Mouse (Mus musculus): ENCODE measurements around the gene Acrbp. TPM values are rescaled to one million over a fixed set of nuclear protein-coding genes. Genes with fewer than 3 reads are reported as not detected.
"Not testable (repeated sequence)": the region's sequence is repeated elsewhere in the genome, so short reads cannot be mapped to it uniquely, and the experiment has no call there.

Acrbp gene
- 10 to 100 TPM in 1 of 2 experiments, 1 to 10 TPM in 1; 8.4 to 12.3 TPM for total RNA-seq (2021)

DNA sequence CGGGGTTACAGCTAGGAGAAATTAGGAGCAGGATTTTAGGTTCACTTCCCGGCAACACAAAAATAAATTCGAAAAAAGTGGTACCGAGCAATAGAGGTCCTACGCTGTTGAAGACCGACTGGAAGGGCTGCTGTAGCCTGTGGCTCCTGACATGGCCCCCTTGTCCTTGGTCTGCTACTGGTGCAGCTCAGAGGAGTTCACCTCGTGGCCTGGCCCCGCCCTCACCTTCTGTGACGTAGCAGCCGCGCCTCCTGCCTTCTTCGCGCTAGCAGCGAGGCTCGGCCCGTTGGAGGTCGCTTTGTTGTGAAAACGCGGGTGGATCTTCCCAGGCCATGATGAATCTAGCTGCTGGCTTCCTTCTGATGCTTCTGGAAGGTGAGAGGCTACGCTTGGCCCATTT, at the start of gene Acrbp:
Gene Acrbp, plus strand, starts transcription at position 12 of the 400 bp plus-strand sequence.
- intact Hi-C loops (cut with DNase I) = loop anchor here (5.0 kb wide), 1 partner anchor 223 kb away; no protein-coding TSS in a partner anchor

DNA sequence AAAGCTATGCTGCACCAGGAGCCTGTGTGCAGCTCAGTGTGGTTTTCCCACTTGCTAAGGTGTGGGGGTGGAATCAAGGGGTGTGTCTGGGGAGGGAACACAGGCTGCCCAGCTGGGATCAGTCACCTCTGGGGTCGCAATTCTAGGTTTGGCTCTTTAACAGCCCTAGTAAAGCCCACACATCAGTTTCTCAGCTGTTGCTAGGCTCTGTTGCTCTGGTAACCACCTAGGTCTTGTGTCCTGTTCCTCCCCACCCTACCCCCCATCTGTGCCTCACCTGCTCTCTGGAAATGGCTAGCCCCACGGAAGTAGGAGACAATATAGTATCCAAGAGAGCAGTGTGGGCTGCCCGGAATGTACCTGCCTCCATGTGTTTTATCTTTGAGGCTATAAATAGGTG, 45.8 kb upstream of the Acrbp start:
- peak in 1 of 2 experiments; percentile 31 for DNase-seq (ENCODE audit: low spot score in 2 of 2)
- intact Hi-C loops (cut with DNase I) = loop anchor here (10.0 kb wide), 1 partner anchor 81 kb away; no protein-coding TSS in a partner anchor

More for the DNA sequence above, at the start of gene Acrbp:
- no peak for DNase-seq (ENCODE audit: low spot score in 2 of 2)

DNA sequence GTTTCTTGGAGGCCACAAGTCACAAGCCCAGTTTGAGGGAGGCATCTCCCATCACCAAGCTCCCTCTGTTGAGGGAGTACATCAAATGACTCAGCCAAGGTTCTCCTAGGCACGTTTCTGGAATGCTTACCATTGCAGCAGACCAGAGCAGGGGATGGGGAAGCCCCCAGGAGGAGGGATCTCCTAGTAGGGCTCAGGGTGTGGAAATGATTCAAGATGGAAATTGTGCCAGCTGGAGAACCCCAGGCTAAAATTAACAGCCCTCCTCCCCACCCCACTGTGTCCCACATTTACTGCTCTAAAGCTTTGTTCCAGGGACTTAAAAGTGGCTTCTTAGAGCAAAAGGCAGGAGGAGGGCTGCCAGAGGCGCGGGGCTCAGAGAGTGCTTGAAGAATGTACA, 44.4 kb upstream of the Acrbp start:
- intact Hi-C loops (cut with DNase I) = loop anchor here (5.0 to 10.0 kb wide), 4 partner anchors 73 to 293 kb away; partner anchors contain the start of genes Emg1, Mlf2 and Phb2
- DNase-seq (ENCODE audit: low spot score in 2 of 2) = peak in 1 of 2 experiments; percentile 70

DNA sequence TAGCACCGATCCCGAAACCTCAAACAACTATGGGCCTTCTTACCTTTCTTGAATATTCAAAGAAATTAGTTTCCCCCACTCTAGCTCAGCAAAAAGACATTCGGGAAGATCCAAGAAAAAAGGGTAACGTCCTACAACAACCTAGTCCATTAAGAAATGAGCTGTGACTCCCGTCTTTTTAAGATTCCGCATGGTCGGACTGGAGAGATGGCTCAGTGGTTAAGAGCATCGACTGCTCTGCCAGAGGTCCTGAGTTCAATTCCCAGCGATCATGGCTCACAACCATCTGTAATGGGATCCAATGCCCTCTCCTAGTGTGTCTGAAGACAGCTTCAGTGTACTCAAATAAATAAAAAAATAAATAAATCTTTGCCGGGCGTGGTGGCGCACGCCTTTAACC, 41.4 kb upstream of the Acrbp start:
- DNase-seq (ENCODE audit: low spot score in 2 of 2) = no peak
- intact Hi-C loops (cut with DNase I) = loop anchor here (5.0 to 10.0 kb wide), 4 partner anchors 76 to 296 kb away; partner anchors contain the start of genes Emg1, Mlf2 and Phb2

DNA sequence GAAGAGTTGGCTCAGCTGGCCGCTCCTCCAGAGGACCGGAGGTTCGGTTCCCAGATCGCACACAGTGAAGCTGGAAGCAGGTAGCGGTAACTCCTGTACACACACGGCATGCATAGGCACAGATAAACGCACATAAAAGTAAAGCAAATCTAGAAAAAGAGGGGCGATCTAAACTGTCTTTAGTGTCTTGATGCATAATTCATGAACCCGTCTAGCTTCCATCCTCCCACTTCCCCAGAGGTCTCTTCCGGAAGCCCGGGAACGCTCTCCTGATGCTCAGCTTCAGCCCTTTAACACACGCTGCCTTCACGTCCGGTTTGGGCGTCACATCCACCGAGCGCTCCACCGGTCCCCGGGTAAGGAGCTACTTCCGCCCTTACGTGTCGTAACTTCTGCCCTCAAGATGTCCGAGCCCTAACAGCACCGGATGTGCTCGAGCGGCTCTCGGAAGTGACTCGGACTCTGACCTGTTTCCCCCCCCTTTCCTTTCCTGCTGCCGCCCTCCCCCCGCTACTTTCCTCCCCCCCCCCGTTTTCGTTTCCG, 40.8 kb upstream of the Acrbp start:
- peak; percentile 99 to 100 for DNase-seq (ENCODE audit: low spot score in 2 of 2)
- intact Hi-C loops (cut with DNase I) = loop anchor here (1.0 to 10.0 kb wide), 5 partner anchors 31 to 296 kb away; partner anchors contain the start of genes Emg1, Ing4, Mlf2 and Phb2

DNA sequence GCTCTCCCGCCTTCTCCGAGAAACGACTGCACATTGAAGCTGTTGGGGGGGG, 40.5 kb upstream of the Acrbp start, which contains the start of gene Zfp384:
Gene Zfp384, plus strand, starts transcription at position 17 of the 52 bp plus-strand sequence.
- intact Hi-C loops (cut with DNase I) = loop anchor here (1.0 to 10.0 kb wide), 5 partner anchors 30 to 297 kb away; partner anchors contain the start of genes Emg1, Ing4, Mlf2 and Phb2
- DNase-seq (ENCODE audit: low spot score in 2 of 2) = no peak

DNA sequence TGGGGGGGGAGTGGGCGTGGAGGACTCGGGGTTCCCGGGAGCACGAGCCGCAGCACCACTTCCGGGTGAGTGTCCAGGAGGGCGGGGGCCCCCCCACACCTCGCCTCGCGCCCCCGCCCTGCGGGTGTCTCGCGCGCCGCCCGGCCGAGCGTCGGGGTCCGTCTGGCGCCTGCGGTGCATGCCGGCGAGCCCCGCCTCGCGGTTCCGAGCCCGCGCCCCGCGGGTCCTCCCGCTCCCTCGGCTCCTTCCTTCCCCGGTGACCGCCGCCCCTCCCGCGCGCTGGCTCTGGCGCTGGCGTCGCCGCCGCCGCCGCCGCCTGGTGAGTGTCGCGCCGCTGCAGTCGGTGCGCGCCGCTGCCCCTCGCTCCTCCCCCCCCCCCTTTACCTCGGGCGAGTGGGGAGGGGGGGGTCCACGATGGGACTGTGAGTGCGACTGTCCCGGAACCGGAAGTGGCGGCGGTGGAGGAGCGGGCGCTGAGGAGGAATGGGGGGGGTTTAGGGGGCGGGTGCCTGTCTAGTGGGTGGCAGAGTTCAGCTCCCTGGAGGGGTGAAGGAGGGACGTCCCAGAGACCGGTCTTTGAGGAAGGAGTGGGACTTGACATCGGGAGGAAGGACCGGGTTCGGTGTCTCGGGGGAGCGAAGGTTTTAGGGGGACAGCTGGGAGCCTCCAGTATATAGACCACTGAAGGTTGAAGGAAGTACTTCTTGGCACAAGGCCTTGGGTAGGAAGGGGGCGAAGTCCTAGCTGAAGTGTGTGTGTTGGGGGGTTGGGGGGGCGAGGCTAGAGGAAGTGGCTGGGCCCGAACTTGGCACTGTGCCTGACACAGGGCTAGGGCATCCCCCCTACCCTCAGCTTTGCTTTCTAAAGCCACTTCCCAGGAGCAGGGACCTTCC, 40.1 kb upstream of the Acrbp start:
- intact Hi-C loops (cut with DNase I) = loop anchor here (1.0 to 10.0 kb wide), 5 partner anchors 30 to 297 kb away; partner anchors contain the start of genes Emg1, Ing4, Mlf2 and Phb2
- peak; percentile 73 to 75 for DNase-seq (ENCODE audit: low spot score in 2 of 2)

DNA sequence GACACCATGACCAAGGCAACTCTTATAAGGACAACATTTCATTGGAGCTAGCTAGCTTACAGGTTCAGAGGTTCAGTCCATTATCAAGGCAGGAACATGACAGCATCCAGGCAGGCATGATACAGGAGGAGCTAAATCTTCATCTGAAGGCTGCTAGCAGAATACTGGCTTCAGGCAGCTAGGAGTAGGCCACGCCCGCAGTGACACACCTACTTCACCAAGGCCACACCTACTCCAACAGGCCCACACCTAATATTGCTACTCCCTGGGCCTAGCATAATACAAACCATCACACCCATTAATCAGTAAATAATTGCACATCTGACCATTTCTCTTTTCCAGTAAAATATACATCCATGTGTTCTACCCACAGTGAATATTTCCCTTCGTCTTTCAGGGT, 31.8 kb upstream of the Acrbp start:
- intact Hi-C loops (cut with DNase I) = no loop called here
- DNase-seq (ENCODE audit: low spot score in 2 of 2) = no peak

DNA sequence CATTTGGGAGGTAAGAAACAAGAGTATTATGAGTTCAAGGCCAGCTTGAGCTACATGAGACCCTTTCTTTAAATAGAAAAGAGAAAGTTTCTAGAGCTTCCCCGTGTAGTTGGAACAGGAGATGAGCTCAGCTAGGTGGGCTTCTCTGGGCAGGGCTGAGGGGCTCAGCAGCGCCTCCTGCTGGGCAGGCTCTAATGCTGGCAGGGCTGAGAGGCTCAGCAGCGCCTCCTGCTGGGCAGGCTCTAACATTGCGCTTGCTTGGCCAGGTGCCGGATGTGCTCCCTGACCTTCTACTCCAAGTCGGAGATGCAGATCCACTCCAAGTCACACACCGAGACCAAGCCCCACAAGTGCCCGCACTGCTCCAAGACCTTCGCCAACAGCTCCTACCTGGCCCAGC, 19.0 kb upstream of the Acrbp start:
- intact Hi-C loops (cut with DNase I); DNase-seq (ENCODE audit: low spot score in 2 of 2): not testable (repeated sequence)

DNA sequence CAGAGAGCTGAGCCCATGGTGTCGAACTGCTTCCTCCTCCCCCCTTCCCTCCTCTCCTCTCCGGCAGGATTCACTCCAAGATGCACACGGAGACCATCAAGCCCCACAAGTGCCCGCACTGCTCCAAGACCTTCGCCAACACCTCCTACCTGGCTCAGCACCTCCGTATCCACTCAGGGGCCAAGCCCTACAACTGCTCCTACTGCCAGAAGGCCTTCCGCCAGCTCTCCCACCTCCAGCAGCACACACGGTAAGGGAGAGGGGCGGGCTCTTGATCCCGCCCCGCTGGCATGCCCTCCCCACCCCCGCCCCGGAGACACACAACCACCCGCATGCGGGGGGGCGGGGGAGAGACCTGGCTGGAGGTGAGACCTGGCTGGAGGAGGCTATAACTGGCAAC, 17.9 kb upstream of the Acrbp start:
- intact Hi-C loops (cut with DNase I) = no loop called here
- no peak for DNase-seq (ENCODE audit: low spot score in 2 of 2)

DNA sequence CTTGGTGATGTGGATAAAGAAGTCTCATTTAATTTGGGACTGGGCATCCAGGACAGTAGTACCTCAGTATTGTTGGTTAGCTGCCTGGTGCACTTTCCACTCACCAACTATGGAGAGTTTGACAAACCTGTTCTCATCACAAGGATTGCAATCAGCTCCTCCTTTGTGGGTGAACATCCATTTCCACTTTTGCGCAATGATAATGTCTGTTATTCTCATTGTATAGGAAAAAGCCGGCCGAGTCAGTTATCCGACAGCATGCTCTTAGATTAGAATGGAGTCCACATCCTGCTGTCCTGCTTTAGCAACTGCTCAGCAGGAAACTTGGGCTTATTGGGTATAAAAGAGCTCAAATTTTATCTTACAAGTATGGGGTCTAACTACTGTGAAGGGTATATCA, 10.8 kb upstream of the Acrbp start:
- DNase-seq (ENCODE audit: low spot score in 2 of 2) = no peak
- intact Hi-C loops (cut with DNase I) = loop anchor here (1.0 kb wide), 1 partner anchor 29 kb away; the partner anchor contains the start of gene Zfp384

DNA sequence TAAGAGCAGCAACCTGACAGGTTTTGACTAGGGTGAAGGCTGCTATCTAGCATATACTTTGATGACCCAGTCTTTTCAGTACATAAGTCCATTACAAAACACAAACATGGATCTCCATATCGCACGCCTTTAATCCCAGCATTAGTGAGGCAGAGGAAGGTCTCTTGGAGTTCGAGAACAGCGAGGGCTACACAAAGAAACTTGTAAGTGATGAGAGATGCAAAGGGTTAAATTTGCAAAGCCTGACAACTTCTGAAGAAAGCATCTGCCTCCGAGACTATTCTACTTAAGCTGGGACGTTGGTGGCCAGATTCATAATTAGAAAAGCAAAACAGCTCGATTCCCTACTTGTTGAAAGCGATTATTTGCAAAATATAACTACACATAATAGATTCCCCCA, 10.4 kb upstream of the Acrbp start:
- intact Hi-C loops (cut with DNase I) = loop anchor here (1.0 kb wide), 1 partner anchor 30 kb away; the partner anchor contains the start of gene Zfp384
- DNase-seq (ENCODE audit: low spot score in 2 of 2) = no peak

DNA sequence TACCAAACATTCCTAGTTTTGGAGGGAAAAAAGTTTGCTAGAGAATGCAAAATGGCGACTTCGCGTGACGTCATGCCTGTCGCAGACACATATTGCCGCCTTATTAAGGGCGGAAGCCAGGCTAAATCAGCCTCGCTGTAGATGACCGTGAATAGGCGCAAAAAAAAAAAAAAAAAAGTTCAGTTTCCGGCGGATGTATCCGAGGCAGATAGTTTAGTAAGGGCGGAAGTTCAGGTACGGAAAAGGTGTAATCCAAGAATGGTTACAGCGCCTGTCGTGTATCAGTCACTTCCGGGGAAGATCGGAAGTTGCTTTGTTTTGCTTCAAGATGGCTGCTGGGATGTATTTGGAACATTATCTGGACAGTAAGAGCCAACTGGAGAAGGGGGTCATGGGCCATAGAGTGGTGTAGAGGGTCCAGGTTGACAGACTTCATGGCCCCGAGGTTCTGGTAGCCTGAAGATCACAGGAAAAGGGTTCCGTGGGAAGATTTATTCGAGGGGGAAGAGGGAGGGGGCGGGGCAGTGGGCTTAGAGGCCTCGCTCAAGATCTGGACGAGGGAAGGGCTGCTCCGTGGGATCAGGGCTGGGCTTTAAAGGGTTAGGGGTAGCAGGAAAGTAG, 9.8 kb upstream of the Acrbp start, which contains the start of gene Ing4:
Gene Ing4, plus strand, starts transcription at position 228 of the 621 bp plus-strand sequence.
- intact Hi-C loops (cut with DNase I) = loop anchor here (1.0 kb wide), 1 partner anchor 30 kb away; the partner anchor contains the start of gene Zfp384
- DNase-seq (ENCODE audit: low spot score in 2 of 2) = peak; percentile 93 to 96

DNA sequence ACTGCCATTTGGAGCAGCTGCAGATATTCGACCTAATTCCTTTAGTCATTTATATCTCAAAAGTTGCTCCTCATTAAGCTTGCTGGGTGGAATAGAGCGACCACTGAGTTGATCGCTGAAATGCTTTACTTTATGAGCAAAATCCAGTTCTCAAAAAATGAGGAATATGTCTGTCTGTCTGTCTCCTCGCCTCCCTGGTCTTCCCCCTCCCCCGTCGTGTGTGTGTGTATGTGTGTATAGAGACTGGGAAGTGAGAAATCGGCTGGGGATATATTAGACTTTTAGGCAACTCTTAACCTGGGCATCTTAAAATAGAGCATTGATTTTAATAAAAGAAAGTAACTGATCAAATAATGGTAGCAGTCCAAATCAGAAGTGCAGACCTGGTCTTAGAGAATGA, 9.3 kb upstream of the Acrbp start:
- intact Hi-C loops (cut with DNase I) = no loop called here
- no peak for DNase-seq (ENCODE audit: low spot score in 2 of 2)

DNA sequence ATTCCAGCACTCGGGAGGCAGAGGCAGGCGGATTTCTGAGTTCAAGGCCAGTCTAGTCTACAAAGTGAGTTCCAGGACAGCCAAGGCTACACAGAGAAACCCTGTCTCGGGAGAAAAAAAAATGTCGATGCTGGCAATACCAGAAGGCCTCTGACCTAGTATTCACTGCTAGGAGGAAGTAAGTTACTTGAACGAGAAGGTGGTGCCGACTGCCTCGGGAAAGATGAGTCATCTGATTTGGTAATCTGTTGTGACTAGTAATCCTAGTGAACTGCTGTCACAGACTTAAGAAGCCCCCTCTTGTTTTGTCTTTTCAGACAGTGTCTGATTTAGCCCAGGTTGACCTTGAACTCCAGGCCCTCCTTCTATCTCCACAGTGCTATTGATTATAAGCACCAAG, 8.4 kb upstream of the Acrbp start:
- intact Hi-C loops (cut with DNase I) = no loop called here
- no peak for DNase-seq (ENCODE audit: low spot score in 2 of 2)

DNA sequence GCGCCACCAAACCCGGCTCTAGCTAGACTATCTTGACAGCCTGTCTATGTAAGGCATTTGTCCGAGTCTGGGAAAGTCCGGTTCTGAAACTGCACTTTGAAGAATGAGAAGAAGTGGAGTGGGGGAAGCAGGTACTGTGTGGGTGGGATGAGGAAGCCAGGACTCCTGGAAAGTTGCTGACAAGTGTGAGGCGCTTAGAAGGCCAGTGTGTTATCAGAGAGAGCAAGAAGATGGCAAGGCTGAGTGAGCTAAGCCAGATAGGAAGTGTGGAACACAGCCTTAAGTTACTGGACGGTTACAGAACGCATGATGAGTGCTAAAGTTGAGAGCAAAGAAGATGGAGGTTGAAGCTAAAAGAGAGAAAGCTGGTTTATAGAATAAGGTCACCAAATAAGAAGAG, 7.4 kb upstream of the Acrbp start:
- intact Hi-C loops (cut with DNase I) = no loop called here

DNA sequence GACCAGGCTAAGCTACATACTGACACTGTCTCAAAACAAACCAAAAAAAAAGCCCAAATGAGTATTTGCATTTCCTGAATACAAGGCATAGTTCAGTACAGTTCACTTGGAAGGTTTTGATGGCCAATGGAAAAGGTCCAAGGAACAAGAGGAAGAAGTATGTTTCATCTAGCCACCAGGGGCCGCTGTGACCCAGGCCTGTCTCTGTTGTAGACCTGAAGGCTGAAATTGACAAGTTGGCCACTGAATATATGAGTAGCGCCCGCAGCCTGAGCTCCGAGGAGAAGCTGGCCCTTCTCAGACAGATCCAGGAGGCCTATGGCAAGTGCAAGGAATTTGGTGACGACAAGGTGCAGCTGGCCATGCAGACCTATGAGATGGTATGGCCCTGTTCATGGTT, 2.8 kb upstream of the Acrbp start:
- peak; percentile 59 to 80 for DNase-seq (ENCODE audit: low spot score in 2 of 2)
- intact Hi-C loops (cut with DNase I) = loop anchor here (1.0 to 5.0 kb wide), 2 partner anchors 38 to 226 kb away; no protein-coding TSS in a partner anchor

More for the DNA sequence above, 7.4 kb upstream of the Acrbp start:
- DNase-seq (ENCODE audit: low spot score in 2 of 2) = no peak

DNA sequence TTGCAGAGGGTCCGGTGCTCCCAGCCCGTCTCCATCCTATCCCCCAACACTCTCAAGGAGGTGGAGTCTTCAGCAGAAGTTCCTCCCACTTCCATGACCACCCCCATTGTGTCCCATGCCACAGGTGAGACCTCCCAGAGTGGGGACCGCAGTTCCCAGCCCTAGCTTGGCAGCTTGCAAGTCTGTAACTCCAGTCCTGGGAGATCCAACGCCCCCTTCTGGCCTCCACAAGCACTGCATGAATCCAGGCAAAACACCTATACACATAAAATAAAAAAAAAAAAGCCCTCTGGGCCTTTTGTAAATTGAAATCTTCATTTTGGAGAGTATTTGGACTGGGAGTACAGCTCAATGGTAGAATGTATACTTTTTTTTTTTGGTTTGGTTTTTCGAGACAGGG, 1.7 kb downstream of the Acrbp start:
- intact Hi-C loops (cut with DNase I) = no loop called here
- DNase-seq (ENCODE audit: low spot score in 2 of 2) = no peak

DNA sequence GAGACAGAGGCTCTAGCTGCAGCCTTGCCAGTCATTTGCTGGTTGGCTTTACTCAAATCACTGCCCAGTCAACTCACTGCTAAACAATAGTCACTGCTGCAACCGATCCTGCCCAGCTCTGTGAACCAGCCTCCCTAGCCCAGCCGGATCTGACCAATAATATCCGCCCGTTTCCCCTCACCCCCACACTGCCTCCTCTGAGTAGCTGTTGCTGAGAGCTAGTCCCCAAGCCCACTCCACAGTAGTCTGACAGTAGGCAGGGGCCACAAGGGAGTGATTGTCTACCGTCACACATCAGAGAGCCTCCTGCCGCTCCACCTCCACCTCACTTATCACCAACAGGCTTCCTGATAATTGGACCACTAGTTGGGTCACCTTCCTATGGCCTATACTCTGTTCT, 12.0 kb downstream of the Acrbp start:
- intact Hi-C loops (cut with DNase I) = no loop called here
- DNase-seq (ENCODE audit: low spot score in 2 of 2) = no peak

DNA sequence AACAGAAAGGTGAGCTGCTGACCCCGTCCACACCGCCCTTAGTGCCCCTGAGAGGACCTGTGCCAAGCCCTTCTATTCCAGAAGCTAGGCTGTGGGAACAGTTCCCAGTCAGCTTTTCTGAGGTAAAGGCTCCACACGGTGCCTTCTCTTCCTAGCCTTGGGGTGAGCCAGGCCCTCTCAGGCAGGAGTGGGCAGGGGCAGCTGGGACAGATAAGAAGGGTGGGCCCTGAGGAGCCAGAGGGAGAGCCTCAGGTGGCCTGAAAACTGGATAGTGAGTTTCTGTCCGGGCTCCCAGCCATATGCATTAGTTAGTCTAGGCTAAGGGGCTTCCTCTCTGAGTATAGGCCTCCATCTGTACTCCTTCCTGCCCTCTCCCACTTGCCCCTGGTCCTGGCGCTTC, 13.0 kb downstream of the Acrbp start:
- intact Hi-C loops (cut with DNase I) = no loop called here
- DNase-seq (ENCODE audit: low spot score in 2 of 2) = no peak

All from left cerebral cortex, postnatal 25 days (tissue).